Mouse (Mus musculus) G1E-ER4 (cell line): ENCODE measurements around the gene Rpl3. TPM values are rescaled to one million over a fixed set of nuclear protein-coding genes. Genes with fewer than 3 reads are reported as not detected.

ENCODE experiments used
- GATA1 ChIP-seq: IDR thresholded peaks from one replicate; pipeline ENCODE4 v1.8.0; 2012; ENCODE audit warnings: low read length, inconsistent platforms
- polyA plus RNA-seq: library from polyadenylated mRNA; stranded (reverse); fragments of >175 nt; gene quantifications from 2 replicates; pipeline ENCODE4 v1.2.3, GENCODE M21; 2012

Gene Rpl3
- polyA plus RNA-seq, 1 experiment = 41.0 TPM

DNA sequence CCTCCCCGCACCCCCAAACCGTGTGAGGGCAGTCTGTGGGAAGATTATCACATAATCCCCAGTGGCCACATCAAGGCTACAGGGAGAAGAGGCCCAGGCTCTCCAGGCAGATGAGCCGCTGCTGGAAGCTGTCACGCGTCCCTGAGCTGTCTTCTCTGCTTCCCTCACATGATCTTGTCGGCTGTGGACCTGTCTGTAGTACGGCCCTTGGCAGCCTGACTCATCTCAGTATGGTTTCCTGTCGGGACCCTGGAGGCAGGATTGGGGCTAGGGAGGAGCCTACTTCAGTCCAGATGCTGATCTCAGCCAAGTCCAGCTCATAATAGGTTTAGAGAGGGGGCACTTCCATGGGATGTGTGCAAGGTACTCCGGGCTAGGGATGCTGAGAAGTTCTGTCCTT, 7.1 kb upstream of the Rpl3 start:
- no peak for TF ChIP-seq GATA1

DNA sequence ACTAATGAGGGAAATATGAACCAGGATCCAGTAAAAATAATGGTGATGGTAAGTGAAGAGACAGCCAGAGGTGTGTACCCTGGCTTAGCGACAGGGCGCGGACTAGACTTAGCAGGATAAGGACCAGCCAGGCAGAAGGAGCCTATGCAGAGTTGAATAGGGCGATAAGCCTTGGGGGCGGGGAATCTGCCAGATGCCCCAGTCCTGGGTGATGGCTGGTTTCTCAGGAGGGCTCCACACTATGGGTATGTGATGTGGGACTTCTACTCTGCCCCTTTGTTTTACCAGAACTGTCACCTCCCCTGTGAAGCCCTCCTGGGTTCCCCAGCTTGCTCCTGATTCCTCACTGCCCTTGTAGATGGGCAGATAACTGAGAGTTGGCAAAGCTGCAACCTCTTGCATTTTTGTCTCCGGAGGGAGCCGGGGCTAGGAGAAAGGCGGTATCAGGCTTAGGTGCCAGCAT, 6.4 kb upstream of the Rpl3 start:
- TF ChIP-seq GATA1 = peak; percentile 27

DNA sequence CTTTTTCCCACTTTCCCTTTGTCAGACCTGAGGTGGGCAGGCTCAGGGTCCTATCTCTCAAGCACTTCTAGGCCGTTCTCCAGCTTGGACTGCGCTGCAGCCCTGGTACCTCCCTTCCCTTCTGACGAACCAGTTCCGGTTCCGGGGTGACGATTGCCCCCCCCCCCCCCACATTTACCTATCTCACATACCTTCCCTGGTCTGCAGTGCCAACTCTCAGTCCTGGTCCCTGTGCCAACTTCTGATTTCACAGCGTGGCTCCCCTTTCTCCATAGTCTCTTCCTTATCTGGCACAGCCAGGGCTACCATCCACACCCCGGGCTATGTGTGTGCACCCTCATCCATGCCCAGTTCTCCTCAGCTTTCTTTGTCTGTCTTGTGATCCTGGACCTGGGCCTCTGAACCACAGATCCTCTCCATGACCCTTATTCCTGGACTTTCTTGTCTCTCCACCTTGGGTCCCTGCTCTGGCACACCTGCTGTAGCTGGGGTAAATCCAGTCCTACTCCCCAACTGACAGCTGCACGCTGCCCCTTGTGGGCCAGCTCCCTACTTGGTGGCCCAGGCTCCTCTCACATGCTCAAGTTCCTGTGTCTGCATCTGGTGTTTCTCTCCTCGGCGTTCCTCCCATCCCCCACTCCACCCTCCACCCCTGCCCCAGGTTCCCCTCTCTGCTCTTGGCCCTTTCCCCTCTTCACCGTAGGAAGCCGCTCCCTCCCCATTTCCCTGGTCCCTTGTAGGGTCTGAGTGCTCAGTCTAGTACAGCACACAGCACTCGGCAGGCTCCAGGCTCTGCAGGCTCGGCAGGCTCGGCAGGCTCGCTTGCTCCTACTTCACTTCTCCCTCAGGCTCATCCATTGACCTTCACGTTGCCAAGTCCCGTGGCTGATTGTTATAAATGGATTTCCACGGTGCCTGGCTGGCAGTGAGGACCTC, 5.5 kb upstream of the Rpl3 start:
- no peak for TF ChIP-seq GATA1

DNA sequence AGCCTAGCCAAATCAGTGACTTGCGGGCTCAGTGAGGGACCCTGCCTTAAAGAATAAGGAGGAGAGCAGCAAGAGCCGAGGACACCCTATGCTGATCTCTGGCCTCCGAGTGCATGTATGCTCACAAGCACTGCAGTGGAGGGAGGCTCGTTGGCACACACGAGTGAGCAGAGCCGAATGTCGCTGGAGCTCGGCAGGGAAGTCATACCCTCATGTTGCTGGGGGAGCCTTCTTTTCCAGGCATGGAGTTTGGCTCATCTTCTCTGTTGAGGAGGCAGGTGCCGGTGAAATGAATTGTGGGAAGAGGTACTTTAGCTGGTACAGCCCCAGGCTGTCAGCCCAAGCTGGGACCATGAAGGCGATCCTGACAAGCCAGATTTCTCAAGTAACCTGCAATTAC, 4.7 kb upstream of the Rpl3 start:
- no peak for TF ChIP-seq GATA1

DNA sequence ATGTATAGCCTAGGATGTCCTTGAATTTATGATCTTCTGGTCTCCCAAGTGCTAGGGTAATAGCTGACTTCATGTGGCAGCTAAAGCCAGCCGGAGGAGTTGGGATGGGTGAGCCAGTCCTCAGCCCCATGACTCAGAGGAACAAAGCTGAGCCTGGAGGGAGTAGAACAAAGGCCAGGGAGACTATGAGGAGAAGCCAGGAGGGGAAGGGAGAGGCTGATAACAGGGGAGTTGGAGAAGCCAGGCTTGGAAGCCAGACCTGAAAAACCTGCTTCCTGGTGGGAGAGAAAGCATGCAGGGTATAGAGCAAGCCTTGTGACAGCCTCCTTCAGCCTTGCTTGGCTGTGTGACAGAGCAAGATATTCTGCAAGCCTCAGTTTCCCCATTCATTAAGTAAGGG, 3.9 kb upstream of the Rpl3 start:
- no peak for TF ChIP-seq GATA1

DNA sequence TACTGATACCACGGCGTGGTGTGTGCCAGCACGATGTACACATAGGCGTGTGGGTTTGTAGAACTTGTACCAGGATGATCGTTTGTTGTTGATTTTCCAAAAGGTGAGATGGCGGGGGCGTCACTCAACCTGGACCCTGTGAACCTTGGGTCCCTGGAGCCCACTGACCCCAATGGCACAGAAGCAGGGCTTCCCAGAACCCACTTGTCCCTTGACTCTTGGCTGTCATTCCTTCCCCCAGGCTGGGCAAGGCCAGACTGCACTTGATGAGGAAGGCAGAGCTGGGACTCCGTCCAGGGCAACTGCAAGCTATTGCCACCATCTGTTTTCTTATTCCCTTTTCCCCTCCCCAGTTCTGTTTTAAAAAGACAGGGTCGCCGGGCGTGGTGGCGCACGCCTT, 2.5 kb upstream of the Rpl3 start:
- no peak for TF ChIP-seq GATA1

DNA sequence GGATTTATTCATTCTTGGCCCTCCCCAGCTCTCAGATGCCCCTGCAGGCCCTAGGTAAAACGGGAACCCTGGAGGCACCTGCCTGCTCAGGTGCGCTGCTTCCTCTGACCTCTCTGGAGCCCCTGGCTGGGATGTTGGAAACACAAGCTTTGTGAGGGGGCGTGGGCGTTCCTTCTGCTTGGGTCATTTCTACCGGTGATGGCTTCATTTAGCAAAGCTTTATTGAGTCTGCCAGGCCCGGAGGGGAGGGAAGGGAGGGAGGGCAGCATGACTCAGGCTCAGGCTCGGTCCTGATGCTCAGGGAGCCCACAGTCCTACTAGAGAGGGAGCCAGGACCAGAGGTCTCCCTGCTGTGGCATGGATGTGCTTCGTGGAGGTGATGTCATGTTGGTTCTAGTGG, 931 bp upstream of the Rpl3 start:
- TF ChIP-seq GATA1 = no peak

DNA sequence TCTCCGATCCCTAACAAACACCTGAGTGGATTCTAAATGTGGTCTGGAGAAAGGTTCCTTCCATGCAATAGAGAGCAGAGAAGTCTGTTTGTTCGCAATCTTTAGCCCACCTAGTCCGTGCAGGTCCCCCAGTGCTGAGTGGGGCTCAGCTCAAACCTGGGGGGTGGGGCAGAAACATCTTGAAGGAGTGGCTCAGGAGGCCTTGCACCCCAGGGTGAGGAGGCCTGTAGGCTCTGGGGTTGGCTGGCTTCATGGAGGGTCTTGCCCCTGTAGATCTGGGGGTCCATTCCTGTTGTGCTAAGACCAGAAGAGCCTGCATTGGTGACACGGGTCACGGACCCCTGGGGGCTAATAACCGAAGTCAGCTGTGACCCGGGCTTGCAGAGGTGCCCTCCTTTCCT, 373 bp upstream of the Rpl3 start:
- no peak for TF ChIP-seq GATA1

DNA sequence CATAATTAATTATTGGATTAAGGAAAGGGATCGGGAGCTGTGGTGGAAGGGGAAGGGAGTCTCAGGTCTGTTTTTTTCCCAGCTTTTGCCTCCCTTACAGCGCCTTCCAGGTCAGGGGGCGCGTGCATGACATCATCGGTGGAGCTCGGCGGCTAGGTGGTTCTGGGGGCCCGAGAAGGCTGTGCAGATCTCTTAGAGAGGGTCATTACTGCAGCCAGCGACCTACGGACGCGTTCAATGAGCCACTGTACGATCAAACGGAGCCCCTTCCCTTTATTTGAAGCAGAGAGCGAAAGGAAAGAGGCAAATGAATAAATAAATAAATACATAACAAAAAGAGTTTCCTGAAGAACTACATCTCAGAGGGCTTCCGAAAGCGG, 937 bp downstream of the Rpl3 start:
- TF ChIP-seq GATA1 = no peak

DNA sequence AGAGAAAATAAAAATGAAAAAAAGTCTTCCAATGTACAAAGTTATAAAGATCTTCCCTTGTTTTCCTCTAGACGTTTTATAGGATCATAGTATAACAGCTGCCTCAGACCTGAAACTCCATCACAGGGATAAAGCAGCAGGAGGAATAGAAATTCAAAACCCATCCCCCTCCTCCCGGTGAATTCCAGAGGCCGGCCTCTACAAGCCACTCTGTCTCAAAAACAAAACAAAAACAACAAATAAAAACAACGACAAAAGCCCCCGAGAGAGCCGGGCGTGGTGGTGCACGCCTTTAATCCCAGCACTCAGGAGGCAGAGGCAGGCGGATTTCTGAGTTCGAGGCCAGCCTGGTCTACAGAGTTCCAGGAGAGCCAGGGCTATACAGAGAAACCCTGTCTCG, 1.5 kb downstream of the Rpl3 start:
- TF ChIP-seq GATA1 = no peak

DNA sequence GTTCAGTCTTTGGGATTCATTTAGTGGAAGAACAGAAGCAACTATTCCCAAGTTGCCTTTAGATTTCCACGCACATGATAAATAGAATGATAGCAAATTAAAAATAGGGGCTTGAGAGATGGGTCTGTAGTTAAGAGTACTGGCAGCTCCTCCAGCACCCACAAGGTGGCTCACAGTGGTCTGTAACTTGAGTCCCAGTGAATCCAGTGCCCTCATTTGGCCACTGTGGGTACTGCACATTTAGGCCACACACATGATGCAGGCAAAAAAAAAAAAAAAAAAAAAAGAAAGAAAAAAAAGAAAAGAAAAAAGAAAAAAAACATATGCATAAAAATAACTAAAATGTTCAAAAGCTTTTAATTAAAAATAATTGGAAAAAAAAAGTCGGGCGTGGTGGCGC, 3.0 kb downstream of the Rpl3 start:
- TF ChIP-seq GATA1 = no peak

DNA sequence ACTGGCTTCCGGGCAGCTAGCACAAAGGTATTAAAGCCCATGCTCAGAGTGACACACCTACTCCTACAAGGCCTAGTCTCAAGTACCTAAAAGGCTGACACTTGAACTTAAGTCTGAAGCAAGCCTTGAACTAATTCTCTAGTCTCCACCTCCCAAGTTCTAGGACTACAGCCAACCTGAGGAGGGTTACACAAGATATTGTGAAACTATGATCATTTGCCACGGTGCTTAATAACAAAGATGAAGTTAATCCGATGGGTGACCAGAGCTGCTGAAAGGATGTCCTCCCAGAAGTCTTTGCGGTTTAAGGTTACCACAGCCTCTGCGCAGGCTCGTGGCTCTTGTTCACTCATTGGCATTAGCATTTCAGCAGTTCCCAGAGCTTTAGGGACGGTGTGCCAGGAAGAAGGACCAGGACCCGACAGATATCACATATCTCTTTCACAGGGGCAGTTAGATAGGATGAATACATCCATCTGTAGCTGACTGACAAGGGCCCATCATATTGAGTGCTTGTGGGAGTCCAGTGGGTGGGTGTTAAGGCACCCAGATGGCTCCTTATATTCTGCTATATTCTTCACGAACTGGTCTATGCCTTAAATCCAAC, 4.2 kb downstream of the Rpl3 start:
- no peak for TF ChIP-seq GATA1

DNA sequence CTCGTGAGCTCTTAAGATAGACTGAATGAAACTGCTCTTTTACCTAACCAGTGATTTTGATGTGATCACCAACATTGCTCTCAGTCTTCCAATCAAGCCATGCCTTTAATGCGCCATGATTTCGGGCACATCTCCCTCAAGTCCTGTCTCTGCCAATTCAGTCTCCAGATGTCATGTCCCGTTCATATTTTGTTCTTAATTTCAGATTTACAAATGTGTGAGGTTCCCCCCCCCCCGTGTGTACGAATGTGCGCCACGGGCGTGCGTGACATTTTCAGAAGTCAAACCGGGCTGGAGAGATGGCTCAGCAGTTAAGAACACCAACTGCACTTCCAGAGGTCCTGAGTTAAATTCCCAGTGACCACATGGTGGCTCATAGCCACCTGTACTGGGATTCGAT, 7.9 kb downstream of the Rpl3 start:
- no peak for TF ChIP-seq GATA1

DNA sequence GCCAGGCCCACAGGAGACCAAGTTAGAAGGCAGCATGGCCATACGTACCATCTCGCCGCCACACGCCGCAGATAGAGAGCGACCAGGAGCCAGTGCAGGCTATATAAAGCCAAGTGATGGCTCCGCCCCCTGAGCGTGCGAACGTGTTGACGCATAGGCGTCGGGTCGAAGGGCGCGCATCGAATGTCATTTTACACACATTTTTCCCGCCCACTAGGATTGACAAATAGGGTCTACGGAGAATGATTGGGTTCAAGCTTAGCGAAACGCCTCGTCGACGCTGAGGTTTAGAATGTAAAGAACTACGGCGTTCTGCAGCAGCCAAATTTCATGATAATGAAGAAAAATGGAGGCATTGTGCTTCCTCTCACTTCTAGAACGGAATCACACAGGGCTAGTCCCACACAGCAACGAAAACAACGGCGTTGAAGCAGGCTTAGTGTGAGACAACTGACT, 8.4 kb downstream of the Rpl3 start:
- TF ChIP-seq GATA1 = no peak

DNA sequence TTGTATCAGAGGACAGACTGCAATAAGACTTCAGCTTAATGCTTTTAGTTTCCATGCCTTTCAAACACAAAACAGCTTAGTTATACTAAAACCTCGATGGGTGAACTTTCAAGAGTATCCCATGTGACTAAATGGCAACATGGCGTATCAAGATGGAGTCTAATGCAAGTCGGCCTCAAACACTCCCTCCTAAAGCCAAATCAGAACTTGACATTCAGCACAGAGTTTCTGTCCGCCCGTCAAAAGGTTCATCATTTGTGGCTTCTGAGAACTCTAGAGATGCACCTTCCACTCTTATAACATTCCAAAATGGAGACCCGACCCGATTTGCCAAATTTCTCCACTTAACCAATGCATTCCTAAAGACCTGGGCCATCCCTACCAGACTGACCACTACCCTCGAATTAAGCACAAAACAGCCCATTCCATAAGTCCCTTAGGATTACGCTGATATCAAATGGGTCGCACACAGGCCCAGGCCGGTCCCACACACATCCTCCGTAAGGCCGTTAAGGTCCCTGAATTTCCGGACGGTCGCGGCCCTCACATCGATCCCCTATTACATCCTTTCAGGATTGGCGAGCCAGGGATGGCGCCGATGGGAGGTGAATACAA, 8.9 kb downstream of the Rpl3 start:
- no peak for TF ChIP-seq GATA1

DNA sequence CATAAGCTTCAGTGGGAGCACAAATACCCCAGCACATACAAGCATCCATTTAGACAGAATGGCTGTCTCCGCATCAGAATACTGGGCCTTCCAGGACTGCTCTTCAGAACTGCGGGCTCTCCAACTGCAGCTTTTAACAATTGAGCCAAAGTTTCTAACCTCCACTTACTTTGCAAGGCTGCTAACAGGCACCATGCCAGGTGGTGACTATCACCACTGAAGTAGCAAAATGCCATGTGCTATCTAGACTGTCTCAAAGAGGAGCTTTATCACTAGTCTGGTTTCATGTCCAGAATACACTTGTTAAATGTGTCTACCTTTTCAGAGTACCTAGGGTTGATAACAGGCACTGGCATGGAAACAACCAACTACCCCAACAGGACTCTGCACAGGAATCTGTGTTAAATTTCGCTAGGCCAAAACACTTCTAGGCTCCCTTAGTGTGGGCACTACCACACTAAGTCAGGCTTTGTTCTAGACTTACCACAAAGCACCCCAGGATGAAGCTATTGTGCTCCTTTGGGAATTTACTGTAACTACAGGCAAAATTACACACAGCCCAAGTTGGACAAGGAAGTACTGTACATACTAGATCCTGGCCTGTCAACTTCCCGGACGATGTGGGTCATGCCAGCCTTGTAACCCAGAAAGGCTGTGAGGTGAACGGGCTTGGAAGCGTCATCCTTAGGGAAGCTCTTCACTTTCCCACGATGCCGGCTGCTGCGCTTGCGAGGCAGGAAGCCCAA, 9.7 kb downstream of the Rpl3 start:
- no peak for TF ChIP-seq GATA1
